Mouse (Mus musculus) adrenal gland, postnatal 14 days (tissue): ENCODE results near the gene Ankrd55. TPM values are rescaled to one million over a fixed set of nuclear protein-coding genes. Genes with fewer than 3 reads are reported as not detected.
"Not testable (repeated sequence)": the region's sequence is repeated elsewhere in the genome, so short reads cannot be mapped to it uniquely, and the experiment has no call there.

Experiments
- DNase-seq: peaks from one replicate; pipeline ENCODE4 v3.0.0; 2021; ENCODE audit warnings: mixed read lengths
- total RNA-seq: library from RNA; stranded (reverse); gene quantifications from 2 replicates; pipeline ENCODE4 v1.2.3, GENCODE M21; 2021

Ankrd55 gene
- total RNA-seq, 1 experiment from 2014 or later = 3.8 TPM

GRCm38 (mm10) chr13:112413611-112414010, 125.4 kb downstream of the Ankrd55 start:
- no peak for DNase-seq

- DNase-seq = no peak
Observed at GRCm38 (mm10) chr13:112415896-112416295, 127.6 kb downstream of the Ankrd55 start.

- no peak for DNase-seq
Observed at GRCm38 (mm10) chr13:112416410-112417162, 128.3 kb downstream of the Ankrd55 start.

- no peak for DNase-seq
Observed at GRCm38 (mm10) chr13:112417163-112417523, 128.9 kb downstream of the Ankrd55 start.

GRCm38 (mm10) chr13:112417861-112418423, 129.7 kb downstream of the Ankrd55 start:
- no peak for DNase-seq

- no peak for DNase-seq
Observed at GRCm38 (mm10) chr13:112418595-112418994, 130.3 kb downstream of the Ankrd55 start.

- DNase-seq = no peak
Observed at GRCm38 (mm10) chr13:112424212-112424611, 136.0 kb downstream of the Ankrd55 start.

- peak; percentile 69 for DNase-seq
Observed at GRCm38 (mm10) chr13:112424635-112425034, 136.4 kb downstream of the Ankrd55 start.

- peak; percentile 39 for DNase-seq
Observed at GRCm38 (mm10) chr13:112425181-112425654, 137.0 kb downstream of the Ankrd55 start.

- DNase-seq = no peak
Observed at GRCm38 (mm10) chr13:112426265-112427135, 138.2 kb downstream of the Ankrd55 start.

- DNase-seq = not testable (repeated sequence)
Observed at GRCm38 (mm10) chr13:112427136-112427470, 138.9 kb downstream of the Ankrd55 start.

- no peak for DNase-seq
Observed at GRCm38 (mm10) chr13:112427521-112427920, 139.3 kb downstream of the Ankrd55 start.

GRCm38 (mm10) chr13:112433271-112433670, 145.0 kb downstream of the Ankrd55 start:
- DNase-seq = no peak

Other genes with a start within 250 kb of the Ankrd55 start
- gene Il6st, start 175.6 kb downstream of the Ankrd55 start, total RNA-seq = 300 and 308 TPM in 2 replicates